Mouse (Mus musculus): Measurements from ENCODE around the gene Asprv1. TPM values are rescaled to one million over a fixed set of nuclear protein-coding genes. Genes with fewer than 3 reads are reported as not detected.

Gene Asprv1
- total and polyA plus RNA-seq, 3 experiments, result 0.06 TPM; not detected in 2

DNA sequence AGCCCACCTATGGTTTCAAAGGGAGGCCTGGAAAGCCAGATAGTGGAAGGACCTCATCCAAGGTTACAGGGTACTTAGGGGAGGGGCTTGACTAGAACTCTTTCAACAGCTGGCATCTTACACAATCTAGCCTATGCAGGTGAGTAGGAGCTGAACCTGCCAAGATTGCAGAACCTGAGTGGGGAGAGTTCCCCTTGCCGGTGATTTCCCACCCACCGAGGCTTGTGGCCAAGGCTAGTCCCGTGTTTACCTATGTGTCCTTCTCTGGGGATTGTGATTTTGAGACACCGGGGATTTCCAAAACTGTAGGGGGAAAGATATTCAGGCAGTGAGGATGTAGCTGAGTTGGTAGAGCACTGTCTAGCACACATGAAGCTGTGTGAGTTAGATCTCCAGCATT is 12.7 kb upstream of the Asprv1 start:
- DNase-seq, result no peak

DNA sequence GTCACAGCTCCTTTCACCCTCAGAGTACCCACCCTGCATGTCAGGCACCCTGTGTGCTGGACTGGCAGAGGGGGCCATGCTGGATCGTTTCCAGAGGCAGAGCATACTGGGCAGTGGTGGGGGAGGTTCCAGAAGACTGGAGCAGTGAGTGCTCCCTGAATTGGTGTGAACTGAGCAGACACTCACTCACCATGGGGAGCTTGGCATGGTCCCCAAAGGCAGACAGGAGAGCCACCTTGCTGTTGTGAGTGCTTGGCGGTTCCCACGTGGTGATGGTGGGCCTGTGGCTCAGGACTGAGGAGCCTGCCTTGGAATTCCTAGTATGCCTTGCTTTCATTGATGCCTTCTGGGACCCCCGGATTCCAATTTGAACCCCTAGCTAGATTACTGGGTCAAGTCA is 4.8 kb upstream of the Asprv1 start:
- no peak for DNase-seq

DNA sequence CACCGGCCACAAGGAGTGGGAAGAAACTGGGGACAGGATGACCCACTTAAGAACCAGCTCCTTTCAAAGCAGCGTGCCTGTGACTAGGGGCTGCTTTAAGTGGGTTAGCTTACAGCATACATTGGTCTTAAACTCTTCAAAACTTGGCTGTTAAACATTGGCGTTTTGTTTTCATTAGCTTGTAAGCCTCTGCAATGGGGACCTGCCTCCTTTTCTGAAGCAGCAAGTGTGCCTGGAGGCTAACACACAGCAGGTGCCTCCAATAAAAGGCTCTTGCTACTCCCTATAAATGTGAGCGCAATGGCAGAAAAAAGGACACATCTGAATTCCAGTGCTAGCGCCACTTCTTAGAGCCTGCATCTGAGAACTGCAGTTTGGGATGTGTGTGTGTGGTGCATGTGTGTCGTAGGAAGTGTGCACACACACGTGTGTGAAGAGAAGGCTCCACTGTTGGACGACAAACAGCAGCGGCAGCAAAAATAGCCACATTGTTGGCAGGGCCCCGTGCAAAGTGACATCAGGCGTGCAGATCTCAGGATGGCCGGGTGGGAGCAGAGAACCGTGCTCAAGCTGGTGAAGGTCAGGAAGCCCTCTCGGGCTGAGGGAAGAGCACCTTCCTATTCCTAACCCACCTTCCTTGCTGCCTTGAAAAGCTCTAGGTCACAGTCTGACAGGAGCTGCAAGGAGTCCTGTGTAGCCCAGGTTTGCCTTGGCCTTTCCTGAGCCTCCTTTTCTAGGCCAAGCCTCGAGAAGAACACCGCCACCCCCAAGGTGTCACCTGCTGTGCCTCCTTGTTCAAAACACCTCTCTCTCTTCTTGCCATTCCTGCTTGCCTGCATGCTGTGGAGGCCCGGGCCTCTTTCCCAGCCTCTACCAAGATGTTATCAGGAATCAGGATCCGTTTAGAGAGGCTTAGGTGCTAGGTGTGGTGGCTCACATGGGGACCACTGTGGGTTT is 3.6 kb upstream of the Asprv1 start:
- no peak for DNase-seq

DNA sequence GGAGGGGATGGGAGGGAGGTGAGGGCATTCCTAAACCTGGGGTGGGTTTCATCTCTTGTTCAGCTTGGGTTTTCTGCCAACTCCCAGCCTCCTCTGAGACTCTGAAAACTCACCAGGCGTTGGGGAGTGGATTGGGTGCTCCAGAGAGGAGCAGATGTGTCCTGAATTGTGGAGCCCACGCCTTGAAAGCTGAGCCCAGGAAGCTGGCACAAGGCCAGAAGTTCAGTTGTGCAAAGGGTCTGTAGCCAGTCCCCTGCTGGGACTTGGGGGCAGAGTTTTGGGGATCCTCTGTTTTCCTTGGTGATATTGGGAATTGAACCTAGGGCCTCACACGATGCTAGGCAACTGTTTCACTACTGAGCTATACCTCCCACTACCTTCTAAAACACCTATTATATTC is 2.2 kb downstream of the Asprv1 start:
- no peak for DNase-seq

DNA sequence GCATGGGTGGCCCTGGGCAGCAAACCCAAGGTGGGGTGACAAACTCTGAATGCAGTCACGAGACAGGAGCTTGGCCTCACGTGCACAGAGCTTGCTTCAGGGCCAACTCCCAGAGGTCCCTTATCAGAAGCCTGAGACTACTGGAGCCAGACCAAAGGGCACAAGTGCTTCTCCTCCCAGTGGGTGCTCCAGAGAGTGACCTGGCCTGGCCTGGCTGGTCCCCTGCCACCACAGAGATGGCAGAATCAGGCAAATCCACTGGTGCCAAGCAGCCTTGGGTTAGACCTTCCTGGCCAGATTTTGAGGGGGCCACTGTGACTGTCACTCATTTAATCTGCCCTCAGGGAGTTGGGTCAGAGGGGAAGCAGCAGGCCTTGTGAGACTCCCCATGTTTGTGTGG is 8.5 kb downstream of the Asprv1 start:
- peak; percentile 75 for DNase-seq

DNA sequence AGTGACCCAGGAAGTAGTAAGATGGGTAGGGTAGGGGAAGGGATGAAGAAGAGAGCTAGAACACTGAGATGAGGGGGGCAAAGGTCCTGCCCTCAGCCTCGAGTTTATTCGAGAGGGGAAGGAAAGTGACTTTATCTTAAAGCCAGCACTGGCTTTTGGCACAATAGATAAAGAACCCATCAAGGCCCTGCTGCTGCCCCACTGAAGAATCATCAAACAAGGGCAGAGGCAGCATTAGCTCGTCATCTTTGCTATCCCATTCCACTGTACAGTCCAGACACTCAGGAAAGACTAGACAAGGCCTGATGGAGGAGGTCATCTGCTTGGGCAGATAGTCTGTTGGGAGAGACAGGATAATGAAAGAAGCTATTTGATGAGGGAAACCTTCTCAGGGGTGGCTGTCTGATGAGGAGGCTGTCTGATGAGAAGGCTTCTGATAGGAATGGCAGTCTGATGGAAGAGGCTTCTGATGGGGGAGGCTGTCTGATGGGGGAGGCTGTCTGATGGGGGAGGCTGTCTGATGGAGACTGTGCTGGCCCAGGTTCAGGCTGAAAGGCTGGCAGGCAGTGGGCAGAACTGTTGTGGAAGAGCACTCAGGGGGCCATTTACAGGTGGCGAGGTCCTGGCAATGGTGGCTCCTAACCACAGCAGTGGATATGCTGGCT is 9.3 kb downstream of the Asprv1 start:
- DNase-seq, result no peak

DNA sequence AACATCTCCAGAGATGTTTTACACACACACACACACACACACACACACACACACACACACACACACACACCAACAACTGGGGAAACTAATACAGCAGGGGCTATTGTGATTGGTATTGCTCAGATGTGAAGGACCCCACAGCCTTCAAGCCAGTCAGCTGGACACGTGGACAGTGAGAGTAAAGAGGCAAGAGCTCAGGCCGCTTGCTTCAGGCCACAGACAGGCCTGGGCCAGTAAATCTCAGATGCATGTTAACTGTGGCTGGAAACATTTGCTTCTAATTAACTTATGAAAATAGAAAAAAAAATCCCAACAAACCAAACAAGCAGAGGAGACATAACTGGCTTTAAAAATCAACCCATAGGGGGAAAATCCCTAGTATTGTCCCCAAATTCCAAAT is 9.9 kb downstream of the Asprv1 start:
- DNase-seq, result no peak

DNA sequence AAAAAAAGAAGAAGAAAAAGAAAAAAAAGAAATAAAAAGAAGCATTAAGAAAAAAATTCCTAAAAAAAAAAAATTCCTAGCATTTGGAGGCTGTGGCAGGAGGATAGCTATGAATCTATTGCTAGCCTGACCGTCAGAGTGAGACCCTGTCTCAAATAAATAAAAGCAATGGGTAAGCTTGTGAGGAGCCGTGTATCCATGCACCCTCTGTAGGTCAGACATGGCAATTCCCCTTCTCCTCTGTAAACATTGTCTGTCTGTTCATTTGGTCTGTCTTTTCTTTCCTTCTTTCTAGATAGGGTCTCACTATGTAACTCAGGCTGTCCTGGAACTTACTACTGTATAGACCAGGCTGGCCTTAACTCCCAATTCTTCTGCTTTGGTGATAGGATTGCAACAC is 10.5 kb downstream of the Asprv1 start:
- DNase-seq, result no peak

DNA sequence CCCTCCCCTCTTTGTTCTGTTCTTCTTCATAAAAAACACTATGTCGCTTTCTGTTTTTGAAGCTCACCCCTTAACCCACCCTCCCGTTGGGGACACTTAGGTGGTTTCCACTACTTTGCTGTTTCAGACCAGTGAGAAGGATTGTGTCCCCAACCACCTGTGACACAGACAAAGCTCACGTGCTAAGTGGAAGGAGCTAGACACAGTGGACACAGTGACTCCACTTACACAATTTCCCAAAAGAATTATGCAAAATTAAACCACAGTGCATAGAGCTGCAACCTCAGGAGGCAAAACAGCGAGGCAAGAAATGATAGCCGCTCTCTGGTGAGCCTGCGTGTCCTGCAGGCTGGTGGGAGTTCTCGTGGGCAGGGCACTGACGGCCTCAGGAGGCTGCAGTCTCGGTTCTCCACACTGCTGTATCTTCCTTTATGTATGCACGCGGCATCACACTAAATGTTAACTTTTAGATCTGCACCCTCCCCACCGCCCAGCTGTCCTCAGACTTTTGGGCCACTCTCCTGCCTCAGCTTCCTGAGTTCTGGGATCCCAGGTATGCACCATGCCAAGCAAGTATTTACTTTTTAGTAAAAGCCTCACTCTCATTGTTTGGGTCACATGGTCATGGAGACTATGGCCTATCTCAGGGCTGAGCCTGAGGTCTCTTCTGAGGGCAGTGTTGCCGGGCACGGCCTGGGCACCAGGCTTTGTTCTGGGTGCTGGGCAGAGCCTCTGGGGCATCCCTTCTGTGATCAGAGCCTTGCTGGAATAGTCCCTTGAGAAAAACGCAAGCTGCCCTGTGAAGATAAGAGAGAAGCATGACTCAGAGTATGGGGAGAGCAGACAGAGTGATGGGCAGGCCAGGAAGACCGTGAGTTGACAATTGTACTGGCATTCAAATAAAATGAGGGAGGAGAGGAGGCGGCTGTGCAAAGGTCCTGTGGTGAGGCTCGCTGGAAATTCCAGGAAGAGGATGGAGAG is 11.5 kb downstream of the Asprv1 start:
- DNase-seq, result peak; percentile 25

DNA sequence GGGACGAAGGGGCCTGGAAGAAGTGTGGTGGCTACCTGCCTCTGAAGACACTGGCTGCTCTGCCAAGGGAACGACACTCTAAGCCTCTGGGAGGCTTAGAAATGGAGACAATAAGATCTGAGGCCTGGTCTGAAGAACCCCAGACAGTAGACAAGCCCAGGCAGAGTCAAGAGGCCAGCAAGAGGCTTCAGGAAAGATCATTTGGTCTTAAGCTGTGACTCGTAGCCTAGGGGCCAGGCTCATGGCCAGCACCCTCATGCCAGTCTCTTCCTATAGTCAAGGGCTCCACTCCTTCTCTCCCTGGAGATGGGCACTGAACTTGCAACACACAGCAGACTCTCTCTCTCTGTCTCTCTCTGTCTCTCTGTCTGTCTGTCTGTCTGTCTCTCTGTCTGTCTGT is 12.2 kb downstream of the Asprv1 start:
- no peak for DNase-seq

DNA sequence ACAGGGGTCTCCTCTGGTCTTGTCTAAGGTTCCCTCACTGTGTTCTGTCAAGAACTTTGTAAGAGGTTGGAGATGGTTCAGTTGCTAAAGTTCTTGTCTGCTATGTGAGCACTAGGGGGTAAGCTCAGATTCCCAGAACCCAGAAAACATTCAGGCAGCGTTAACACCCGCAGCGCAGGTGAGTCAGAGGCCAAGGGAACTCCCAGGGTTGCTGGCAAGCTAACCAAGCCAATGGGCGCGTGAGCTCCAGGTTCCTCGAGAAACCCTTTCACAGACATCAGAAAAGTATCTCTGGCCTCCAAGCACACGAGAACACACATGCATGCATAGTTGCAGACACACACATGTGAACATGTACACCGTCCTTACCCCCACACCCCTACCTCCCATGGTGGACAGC is 12.8 kb downstream of the Asprv1 start:
- peak; percentile 54 for DNase-seq

DNA sequence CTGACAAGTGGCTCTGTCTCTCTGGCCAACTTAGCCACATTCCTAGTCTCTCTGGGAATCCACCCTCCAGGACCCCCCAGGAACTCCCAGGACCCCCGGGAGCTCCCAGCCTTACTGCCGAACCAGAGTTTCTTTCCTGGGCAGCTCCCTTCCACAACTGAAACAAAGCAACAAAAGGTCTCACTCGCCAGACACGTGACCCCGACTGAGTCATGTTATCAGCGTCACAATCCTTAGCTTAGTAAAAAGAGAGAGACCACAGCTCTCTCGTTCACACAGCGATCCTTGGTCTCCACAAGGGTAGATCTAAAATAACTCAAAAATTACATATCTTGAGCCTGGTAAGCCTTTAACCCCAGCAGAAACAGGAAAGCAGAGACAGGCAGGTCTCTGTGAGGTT is 13.8 kb downstream of the Asprv1 start:
- DNase-seq, result no peak

DNA sequence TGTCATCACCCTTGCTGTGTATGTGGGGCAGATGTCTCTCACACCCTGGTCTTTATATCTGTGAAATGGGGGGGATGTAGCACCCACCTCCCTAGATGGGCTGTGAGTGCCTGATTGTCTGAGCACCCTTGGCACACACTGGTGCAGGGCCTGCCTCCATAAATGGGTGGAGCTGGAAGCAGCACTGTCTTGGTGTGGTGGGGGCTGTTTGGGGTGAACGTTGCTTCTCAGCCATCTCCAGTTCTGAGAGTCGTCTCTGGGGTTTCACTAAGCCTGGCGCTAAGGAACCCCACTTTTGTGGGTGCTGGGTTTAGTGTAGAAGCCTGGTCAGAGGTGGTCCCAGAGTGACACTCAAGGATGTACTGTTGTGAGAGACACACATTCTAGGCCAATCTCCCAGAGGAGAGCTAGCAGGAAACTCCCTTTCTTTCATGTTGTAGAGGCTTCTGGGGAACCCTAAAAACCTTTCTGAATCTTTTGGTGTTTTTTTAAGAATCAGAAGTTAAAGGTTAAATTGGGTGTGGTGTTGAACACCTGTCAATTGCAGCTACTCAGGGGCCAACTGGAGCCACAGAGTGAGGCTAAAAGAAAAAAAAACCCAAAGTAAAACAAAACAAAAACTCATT is 16.9 kb downstream of the Asprv1 start:
- no peak for DNase-seq

DNA sequence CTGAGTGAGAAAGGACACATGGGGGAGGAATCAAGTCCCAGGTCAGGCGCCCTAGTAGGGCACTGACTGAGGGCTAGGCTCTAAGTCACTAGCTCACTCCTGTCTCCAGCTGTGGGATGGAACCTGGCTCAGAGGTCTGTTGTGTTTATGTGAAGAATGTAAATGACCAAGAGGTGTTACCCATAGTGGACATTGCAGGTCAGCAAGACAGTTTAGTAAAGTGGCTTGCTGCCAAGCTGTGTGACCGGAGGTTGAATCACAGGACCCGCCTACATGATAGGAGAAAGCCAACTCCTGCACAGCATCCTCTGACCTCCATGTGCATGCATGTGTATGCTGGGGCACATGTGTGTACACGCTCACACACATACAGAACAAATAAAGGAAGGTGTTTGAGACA is 17.6 kb downstream of the Asprv1 start:
- DNase-seq, result peak; percentile 47

DNA sequence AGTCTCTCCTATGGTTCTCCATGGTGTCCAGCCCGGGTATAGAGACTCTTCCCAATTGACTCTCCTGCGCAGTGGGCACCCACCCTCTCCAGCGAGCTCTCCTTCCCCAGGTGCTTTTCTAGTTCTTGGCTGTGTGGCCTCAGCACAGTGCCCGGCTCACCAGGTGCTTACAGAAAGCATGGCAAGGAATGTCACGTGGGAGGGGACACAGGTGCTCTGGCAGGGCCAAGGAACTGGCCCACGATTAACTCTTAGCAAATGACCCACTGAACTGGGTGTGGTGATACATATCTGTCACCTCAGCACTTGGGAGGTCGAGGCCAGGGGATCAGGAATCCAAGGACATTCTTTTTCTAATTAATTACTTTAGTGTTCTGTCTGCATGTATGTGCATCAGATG is 18.2 kb downstream of the Asprv1 start:
- no peak for DNase-seq

DNA sequence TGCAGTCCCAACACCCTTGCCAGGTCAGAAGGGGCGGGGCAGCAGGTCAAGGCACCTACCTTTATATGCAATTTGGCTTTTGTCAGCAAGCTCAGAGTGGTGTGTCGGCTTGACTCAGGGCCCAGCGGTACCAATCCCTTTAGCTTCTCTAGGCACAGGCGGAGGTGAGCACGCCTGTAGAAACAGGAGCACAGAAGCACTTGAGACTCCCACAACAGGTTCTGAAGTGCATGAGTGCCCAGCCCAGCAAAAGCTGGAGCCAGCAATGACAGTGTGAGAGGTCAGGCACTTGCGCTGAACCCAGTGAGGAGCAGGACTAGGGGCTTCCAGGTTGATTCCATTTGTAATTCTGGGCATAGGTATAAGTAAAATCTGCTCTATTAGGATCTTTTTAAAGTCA is 25.1 kb downstream of the Asprv1 start:
- no peak for DNase-seq

DNA sequence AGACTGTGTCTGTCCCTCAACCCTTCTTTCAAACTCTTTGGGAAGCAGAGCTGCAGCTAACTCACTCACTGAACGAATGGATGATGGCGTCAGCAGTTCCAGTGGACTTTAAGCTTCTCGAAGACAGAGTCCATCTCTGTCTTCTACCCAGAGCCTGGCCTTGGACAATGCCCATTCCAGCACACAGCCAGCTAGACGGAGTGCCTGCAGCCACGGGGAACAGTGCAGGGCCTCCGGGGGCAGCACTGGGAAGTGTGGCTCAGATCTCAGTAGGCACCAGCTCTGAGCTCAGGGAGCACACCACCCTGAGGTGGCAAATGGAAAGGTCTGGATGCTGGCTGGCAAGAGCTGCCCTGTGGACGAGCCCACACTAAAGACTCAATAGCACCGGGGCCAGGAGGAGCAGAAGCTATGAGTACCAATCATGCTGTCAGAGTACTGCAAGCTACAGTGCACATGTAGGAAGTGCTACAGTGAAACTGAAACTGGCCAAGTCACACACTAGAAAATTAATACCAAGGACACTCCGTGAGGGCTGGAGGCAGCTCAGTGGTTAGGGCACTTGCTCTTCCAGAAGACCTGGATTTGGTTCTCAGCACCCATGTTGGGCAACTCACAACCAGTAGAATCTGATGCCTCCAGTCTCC is 26.4 kb downstream of the Asprv1 start:
- DNase-seq, result no peak

DNA sequence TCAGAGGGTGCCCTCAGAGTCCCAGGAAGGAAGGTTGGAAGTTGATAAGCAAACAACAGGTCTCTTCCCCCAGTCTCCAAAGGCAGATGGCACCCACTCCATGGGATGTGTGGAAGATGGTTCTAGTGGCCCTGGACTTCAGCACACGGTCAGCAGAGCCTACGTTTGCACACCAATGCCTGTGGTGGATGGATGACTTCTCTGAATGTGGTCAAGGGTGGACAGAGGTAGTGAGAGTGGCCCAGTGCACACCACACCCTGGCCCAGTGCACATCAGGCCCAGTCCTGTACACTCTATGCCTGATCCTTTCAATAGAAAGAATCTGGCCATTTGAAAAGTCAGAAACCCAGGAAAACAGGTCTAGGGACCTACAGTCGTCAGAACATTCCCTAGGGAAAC is 30.5 kb downstream of the Asprv1 start:
- DNase-seq, result no peak

DNA sequence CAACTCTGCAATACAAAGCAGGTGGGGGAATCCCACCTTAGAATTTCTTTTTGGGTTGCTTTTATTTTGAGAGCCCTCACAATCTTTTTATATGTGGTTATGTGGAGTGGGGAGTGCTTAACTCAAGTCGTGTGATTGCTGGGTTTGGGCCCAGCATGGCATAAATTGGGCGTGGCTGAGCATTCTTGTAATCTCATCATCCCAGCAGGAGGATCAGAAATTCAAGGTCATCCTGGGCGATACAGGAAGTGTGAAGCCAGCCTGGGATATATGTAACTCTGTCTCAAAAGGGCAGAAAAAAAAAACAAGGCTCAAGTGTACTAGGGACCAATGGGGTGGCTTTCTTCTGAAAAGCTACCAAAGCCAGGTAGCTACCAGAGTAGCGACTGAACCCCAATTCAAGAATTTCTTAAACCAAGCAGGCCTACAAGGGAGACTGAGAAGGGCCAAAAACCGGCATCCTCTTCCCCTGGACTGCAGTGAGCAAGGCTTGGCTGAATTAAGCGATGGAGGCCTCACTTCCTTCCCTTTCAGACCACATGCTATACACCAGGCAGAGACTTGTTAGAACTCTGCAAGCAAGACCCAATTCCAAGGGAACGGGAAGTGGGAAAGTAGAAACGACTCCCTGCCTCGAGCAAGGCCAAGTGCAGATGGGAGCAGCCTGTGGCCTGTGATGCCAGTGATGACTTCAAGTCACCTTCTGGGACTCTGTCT is 32.4 kb downstream of the Asprv1 start:
- no peak for DNase-seq

DNA sequence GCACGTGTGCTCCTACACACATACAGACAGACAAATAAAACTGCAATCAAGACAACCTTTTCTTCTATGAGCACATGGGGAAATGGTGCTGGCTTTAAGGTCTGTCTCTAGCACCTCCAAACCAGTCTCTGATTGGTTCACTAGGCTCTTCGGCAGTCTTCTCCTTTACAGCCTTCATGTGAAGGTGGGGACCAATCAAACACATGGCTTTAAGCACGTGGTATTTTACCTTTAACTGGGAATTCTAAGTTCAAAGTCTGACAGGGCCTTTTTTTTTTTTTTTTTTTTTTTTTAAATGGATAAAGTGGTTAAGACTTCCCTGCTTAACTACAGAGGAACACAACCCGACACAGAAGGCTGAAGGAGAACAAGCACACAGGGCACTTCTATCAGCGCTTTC is 37.1 kb downstream of the Asprv1 start:
- no peak for DNase-seq
